Mouse (Mus musculus) left cerebral cortex, adult 18-20 months (tissue): ENCODE measurements around the gene Scg5. TPM values are rescaled to one million over a fixed set of nuclear protein-coding genes. Genes with fewer than 3 reads are reported as not detected.

Experiments
- DNase-seq, 2 experiments: peaks; one replicate each; pipeline ENCODE4 v3.0.0; 2021 to 2022; ENCODE audit warnings: low spot score in 2 of 2, mixed read lengths in 1 of 2
- total RNA-seq, 2 experiments: library from RNA; stranded (reverse); gene quantifications; 2 replicates each; pipeline ENCODE4 v1.2.3; 2021

Scg5 gene
- total RNA-seq, 2 experiments from 2014 or later: 549 to 558 TPM

GRCm38 (mm10) chr2:113757525-113758310, 71.2 kb downstream of the Scg5 start:
- peak; percentile 56 to 63 for DNase-seq

GRCm38 (mm10) chr2:113756924-113757524, 71.9 kb downstream of the Scg5 start:
- DNase-seq: no peak

GRCm38 (mm10) chr2:113749721-113750120, 79.2 kb downstream of the Scg5 start:
- DNase-seq: no peak

GRCm38 (mm10) chr2:113749309-113749708, 79.6 kb downstream of the Scg5 start:
- no peak for DNase-seq

- DNase-seq: no peak
These were observed 100.3 kb downstream of the Scg5 start for GRCm38 (mm10) chr2:113728581-113728980.

Other genes with a start within 250 kb of the Scg5 start
- gene Grem1, start 70.5 kb downstream of the Scg5 start, total RNA-seq: 1 to 10 TPM in 1 of 2 experiments, under 1 TPM in 1; 0.98 to 1.0 TPM
- 1 to 10 TPM; 1.5 to 1.8 TPM for gene Arhgap11a, start 19.5 kb upstream of the Scg5 start, total RNA-seq
- gene Gjd2, start 184.5 kb upstream of the Scg5 start, total RNA-seq: 1 to 10 TPM; 4.5 to 5.5 TPM
- gene Actc1, start 224.4 kb upstream of the Scg5 start, total RNA-seq: not detected